Mouse (Mus musculus): ENCODE data around the gene Kirrel3. TPM values are rescaled to one million over a fixed set of nuclear protein-coding genes. Genes with fewer than 3 reads are reported as not detected.

Kirrel3 gene
- total RNA-seq, 2 experiments from 2014 or later = 1.7 to 1.9 TPM

DNA sequence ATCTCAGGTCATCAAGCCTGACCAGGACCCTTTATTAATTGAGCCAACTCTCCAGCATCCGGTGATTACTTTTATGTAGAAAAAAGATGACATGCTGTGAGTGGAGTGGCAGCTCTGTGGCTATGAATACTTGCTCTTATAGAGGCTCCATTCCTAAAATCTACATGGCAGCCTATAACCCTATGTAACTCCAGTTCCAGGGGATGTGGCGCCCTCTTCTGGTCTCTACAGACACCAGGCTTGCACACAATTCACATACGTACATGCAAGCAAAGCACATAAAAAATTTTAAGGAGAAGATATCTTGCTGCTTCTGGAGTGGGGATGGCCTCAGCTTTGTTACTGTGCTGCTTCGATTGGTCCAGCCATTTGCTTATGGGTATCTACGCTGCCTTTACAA lies 468.5 kb downstream of the Kirrel3 start:
- DNase-seq = peak; percentile 23

GRCm38 (mm10) chr9:34956512-34956911 lies 470.8 kb downstream of the Kirrel3 start:
- DNase-seq = no peak

DNA sequence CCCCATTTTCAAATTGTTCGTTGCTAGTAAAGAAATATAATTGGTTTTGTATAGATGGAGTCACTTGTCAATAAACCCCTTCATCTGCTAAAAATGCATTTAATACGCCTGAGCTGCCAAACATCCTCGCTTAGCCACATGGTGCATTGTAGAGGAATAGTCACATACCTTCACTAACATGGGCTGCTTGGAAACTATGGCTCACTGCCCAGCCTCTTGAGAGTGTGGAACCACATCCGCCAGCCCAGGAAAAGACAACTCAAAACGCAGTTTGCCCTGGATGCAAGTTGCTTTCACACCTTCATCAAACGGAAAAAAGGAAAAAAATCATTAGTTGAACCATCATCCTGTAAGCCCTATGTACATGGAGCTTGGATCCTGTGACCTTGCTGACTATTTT lies 472.0 kb downstream of the Kirrel3 start:
- DNase-seq = no peak

DNA sequence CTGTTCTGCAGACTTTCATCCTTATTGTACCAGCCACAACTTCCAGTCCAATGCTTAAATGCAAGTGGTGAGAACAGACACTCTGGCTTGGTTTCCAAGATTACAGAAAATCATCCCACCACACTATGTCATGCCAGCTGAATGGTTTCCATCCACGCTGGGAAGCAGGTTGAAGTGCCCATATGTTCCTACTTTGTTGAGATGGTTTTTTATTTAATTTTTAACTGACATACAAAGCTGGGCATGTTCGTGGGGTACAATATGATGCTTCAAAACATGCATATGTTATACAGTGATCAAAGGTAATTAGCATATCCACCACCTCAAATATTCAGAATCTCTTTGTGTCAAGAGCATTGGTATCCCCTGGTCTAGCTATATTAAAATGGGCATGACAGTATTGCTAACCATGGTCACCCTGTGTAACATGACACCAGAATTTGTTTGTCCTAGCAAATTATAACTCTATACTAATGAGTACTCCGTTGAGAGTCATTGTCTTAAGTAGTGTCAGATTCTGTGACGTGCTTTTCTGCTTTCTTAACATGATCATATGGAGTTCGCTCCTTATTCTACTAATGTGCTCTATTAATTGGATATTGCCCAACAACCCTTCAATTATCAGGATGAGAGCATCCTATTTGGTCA lies 472.6 kb downstream of the Kirrel3 start:
- no peak for DNase-seq

- DNase-seq = no peak
Measured at GRCm38 (mm10) chr9:34960736-34961135, 475.0 kb downstream of the Kirrel3 start.

DNA sequence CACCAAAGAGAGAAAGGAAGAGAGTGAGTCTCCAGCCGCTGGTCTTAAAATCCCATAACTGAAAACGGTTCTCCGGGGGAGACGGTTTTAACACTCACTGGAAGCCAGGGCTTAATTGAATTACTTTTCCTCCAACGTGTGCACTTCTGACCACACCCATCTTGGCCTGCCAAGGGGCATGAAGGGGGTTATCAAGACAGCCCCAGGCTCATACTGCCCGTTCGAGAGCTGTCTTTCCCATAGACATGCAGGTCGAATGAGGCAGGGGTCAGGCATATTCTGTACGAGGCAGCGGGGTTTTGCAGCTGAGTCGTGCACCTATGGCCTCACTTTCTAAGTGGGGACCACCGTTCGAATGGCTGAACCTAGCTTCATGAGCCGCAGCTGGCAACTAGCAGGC lies 475.5 kb downstream of the Kirrel3 start:
- DNase-seq = no peak

DNA sequence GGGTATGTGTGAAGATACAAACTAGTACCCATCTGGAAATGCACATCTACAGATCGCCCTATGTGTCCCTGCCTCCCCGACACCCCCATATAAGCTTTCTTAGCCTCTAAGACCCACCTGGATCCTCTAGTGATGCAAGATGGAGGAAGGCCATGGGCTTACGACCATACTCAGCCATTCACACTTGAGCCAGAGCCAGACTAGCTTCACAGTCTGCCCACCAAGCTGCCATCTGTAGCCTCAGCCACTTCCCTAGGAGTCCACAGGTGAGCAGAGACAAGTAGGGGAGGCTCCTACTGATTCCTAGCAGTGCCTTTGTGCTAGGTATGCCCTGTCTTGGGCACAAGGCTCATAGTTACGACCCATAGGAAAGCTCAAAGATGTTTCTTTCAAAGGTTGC lies 476.6 kb downstream of the Kirrel3 start:
- DNase-seq = no peak

GRCm38 (mm10) chr9:34963593-34963992 lies 477.9 kb downstream of the Kirrel3 start:
- no peak for DNase-seq

DNA sequence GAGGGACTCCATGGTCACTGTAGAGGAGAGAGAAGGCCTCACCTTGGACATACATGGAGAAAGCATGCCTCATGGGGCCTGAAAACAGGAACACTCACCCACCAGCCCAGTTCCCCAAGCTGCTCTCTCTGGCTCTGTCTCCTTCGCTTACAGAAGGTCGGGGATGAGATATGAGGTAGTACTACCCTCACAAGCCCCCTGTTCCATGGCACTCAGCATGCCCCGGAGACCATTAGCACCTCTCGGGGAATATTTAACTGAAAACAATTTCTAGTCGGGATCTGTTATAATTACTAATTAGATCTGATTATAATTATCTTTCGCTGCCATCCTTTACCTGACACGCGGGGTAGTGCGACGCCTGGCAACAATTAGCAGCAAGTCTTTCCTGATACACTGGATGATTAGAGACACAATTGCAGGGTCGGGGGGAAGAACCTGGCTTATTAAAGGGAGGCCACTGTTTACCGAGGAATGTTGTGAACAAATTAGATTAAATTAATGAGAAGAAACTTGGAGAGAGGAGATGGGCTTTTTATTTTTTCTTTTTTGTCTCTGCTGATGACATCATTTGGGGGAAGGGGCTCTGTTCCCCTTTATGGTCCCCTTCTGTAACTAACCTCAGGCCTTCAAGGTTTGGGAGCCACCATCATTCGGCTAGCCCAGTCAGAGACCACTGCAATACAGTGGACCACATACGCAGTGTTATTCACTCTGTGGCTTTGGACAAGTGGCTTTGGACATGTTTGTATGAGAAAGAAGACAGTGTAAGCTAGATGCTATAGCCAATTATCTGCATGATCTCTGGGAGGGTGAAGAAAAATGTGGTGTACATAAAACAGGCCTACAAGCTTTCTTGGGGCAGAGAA lies 478.7 kb downstream of the Kirrel3 start:
- no peak for DNase-seq

GRCm38 (mm10) chr9:34965041-34965415 lies 479.3 kb downstream of the Kirrel3 start:
- DNase-seq = no peak

DNA sequence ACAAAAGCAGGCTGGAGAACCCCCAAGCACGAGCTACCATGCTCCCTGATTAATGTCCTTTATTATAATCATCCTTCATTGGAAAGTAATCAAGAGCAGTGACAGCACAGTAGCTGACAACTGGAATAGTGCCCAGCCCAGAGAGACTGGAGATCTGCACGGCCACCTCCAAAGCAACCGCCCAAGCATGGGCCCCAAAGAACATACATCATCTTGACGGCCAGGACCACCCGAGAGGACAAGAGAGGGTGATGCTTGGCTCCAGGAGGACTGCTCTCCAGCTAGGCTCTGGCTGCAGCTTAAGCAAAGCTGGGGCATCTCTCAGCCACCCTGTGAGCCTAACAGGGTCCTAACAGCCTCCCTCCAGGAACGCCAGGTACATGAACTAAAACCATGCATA lies 482.1 kb downstream of the Kirrel3 start:
- DNase-seq = no peak

GRCm38 (mm10) chr9:34969881-34970490 lies 484.3 kb downstream of the Kirrel3 start:
- DNase-seq = no peak

GRCm38 (mm10) chr9:34974326-34974725 lies 488.6 kb downstream of the Kirrel3 start:
- DNase-seq = no peak

GRCm38 (mm10) chr9:34975245-34975644 lies 489.6 kb downstream of the Kirrel3 start:
- no peak for DNase-seq

DNA sequence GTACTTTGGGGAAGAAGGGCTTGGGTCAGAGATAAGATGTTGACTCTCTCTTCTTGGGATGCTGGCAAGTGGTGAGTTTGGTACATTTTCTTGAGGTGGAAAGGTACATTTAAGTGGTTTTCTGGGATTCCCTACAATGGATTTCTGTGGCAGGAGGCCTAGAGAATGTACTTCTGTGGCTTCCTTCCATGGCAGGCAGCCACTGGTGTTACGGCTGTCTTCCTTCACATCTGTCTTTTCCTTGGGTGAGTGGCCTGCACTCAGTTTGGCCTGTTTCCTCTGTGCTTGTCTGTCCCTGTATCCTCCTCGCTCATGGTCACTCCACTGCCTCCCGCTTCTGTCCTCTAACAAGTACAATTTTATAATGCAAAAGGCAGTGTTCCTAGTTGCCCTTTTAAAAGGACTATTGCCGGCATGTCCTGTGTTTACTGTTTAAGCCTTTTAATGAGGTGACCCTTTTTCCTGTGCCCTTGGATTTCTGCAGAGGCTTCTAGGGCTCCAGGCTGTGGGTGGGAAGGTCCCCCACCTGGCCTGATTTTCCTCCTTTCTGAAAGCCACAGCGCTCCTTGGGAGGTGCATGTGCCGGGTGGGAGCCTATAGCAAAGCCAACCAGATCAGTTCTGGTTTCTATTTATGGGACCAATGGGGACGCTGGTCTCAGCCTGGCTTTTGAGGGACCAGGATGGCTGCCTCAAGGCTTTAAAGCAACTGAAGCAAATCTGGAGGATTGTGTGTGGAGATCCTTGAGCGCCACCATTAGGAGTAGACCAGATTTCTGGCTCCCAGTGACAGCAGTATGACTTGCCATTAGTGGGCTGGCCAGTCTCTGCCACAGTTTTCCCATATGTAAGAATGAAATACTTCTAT lies 491.1 kb downstream of the Kirrel3 start:
- DNase-seq = no peak

- DNase-seq = no peak
Measured at GRCm38 (mm10) chr9:34977700-34978099, 492.0 kb downstream of the Kirrel3 start.

DNA sequence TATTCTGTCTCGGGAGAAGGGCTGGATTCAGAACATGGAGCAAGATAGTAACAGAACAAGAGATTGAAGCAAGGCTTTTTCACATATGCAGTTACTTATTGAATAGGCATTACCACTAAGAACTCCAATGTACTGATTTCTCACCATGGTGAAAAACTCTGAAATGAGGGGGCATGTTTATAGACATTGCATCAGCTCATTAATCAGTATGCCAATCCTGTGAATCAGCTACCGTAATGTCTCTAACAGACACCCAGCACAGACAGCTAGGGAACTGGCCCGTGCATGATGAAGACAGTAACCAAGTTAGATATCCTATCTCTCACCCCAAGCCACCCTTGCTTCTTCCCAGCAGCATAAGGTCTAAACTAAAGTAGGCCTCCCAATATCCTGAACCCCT lies 492.5 kb downstream of the Kirrel3 start:
- no peak for DNase-seq

DNA sequence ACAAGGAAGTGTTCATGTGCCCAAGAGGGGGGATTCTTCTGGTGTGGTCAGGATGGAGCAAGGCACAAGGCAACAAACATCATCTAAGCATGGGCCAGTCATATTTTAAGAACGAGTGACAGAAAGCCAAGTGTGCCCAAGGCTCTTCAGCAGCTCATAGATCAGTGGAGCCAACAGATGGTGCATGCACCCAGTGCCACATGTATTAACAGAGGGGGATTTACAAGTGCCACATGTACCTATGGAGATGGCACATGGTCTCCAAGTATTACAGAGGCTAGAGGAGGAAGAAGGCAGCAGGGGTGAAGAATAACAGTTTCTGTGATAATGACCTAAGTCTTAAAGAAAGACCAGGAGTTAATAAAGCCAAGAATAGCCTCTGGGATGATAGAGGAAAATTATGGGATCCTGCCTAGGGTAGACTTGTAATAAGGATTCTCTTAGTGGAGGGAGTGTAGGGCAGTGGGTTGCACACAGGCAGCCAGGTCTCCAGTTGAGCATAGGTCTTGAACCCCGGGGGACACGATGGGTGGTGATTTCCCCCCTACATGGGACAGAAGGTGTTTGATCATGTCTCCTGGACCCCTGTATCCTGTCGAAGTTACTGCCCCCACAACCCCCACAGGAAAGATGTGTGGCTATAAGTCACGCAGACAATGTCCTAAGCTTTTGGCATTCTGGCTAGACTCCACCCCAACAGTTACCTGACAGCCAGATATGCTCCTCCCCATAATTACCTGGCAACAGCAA lies 495.0 kb downstream of the Kirrel3 start:
- DNase-seq = no peak

DNA sequence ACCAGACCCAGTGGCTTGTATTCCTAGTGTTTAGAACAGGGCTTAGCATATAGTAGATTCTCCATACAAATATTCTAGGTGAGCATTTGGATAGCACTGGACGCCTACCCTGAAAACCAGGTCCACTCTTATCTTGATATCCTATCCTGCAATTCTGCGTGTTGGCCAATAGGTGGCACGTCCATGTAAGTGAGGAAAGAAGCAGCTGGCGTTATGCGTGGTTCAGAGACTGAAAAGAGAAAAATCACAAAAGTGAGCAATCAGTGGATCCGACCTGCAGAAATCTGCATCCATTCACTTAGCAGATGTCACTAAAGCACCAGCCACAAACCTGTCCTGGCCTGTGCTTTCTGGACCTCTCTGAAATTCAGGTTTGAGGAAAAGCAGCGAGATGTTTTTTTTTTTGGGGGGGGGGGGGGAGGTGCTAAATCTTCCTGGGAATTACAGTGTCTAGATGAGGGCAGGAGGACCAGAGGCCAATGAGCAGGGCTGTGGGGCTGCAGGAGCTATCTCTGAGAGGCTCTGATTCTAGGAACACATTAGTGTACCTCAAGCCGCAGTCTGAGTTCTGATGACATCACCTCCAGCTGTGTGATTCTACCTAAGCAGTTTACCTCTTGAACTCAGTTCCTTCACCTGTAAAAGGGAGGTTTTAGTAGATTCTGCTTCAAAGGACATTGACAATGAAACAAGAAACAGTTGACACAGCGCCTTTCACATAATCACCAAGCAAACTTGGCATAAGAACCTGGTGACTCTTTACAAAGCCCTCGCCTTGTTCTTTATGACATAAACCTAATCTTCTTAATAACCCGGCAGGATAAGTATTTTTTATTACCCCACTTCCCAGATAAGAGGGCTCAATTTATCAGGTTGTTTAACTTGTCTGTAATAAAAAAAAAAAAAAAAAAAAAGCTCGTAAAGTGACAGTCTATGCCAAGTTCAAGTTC lies 498.1 kb downstream of the Kirrel3 start:
- no peak for DNase-seq

DNA sequence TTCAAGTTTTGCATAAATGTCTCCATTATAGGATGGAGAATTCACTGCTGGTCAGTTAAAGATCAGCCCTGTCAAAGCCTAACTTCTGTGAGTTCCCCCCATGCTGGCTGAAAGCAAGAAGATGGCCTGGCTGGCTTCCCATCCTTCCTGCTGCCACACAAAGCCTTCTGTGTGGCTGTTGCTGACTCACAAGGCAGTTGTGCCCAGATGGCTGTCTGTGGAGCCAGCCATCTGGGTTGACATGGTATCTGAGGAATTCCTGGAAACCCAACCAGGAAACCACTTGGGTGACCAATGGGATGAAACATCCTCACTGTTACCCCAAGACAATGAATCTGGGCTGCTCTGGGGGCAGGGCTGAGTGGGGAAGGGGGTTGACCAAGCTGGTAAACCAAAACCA lies 500.5 kb downstream of the Kirrel3 start:
- peak; percentile 41 for DNase-seq

All from gastrocnemius, postnatal 10 days (tissue).